Mouse (Mus musculus): ENCODE measurements around the gene Gm20721. TPM values are rescaled to one million over a fixed set of nuclear protein-coding genes. Genes with fewer than 3 reads are reported as not detected.

The Gm20721 gene
- polyA plus RNA-seq, 1 experiment from 2014 or later: 11.4 TPM

Other genes with a start within 250 kb of the Gm20721 start
- 19.3 and 21.7 TPM in 2 replicates for gene Npepl1, start 236.4 kb downstream of the Gm20721 start, polyA plus RNA-seq (2015; fragmentation: Nextera tagmentation; extraction: Ambion mirVana)
- gene Gnas, start 62.4 kb downstream of the Gm20721 start, polyA plus RNA-seq (2015; fragmentation: Nextera tagmentation; extraction: Ambion mirVana): 1,187 and 1,213 TPM in 2 replicates
- 106 and 109 TPM in 2 replicates for gene Nelfcd, start 69.1 kb upstream of the Gm20721 start, polyA plus RNA-seq (2015; fragmentation: Nextera tagmentation; extraction: Ambion mirVana)
- 81.2 and 84.9 TPM in 2 replicates for gene Ctsz, start 92.3 kb upstream of the Gm20721 start, polyA plus RNA-seq (2015; fragmentation: Nextera tagmentation; extraction: Ambion mirVana)
- gene Tubb1, start 104.0 kb upstream of the Gm20721 start, polyA plus RNA-seq (2015; fragmentation: Nextera tagmentation; extraction: Ambion mirVana): 0.24 and 0.63 TPM in 2 replicates
- 529 and 555 TPM in 2 replicates for gene Atp5e, start 117.4 kb upstream of the Gm20721 start, polyA plus RNA-seq (2015; fragmentation: Nextera tagmentation; extraction: Ambion mirVana)
- gene Prelid3b, start 126.4 kb upstream of the Gm20721 start, polyA plus RNA-seq (2015; fragmentation: Nextera tagmentation; extraction: Ambion mirVana): 120 and 121 TPM in 2 replicates